Mouse (Mus musculus): Measurements from ENCODE around the gene Anxa1.

Anxa1 gene

DNA sequence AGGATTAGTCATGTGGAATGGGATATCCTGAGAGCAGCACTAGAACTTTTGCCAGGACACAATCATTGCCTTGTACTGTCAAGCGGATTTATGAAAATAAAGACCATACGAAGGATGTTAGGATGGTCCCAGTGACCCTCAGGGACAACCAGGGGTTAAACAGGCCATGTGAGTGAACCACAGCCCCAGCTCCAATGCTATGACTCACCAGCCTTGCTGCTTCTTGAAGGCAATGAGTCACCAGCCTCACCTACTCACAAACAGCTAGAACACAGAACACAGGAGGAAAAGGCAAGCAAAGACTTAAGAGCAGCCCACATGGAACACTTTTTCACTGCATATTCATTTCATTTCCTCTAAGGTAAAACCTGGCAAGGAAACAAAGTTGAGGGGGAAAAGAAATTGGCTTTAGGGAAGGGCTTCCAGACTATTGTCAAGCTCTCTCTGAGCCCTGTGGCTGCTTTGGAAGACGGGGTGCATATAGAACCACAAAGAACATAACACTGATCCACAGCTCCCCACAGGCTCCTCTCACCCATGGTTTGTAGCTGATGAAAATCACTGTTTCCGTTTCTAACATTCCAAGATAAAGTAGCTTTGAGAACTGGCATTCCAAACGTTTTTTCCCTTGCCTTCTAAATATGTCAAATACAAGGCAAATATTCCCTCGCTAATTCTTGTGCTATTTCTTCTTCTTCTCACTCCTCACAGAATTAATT lies 3.0 kb upstream of the Anxa1 start:
- no peaks in the 10 kb centered on the region for H3K36me3 ChIP-seq (ENCODE audit: control insufficient read depth, insufficient read depth, low read length, poor library complexity, severe bottlenecking)
- H3K27me3 ChIP-seq (ENCODE audit: control insufficient read depth, insufficient read depth, low read length, poor library complexity, severe bottlenecking): no peaks in the 10 kb centered on the region
- peak; percentile 7 for DNase-seq (ENCODE audit: low read depth, low spot score)

DNA sequence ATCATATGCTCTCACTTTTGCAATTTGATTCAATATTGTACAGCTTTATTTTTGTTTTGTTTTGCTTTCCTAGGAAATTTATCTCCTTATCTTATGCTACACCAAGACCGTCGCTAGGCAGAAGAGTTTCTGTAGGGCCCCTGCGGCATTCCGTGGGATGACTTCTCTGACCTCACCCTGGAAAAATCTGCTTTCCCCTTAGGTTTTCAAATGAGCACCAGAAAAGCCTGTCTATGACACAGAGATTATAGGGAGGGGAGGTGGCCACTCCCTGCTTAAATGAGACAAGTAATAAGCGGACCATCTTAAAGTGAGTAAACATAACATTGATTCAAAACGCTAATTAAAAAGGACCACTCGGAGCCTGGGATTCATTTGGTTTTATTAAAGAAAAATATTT lies 1.0 kb downstream of the Anxa1 start:
- Histone ChIP-seq H3K36me3 (ENCODE audit: control insufficient read depth, insufficient read depth, low read length, poor library complexity, severe bottlenecking) (no peaks in the 10 kb centered on the region), H3K27me3 (ENCODE audit: control insufficient read depth, insufficient read depth, low read length, poor library complexity, severe bottlenecking) (no peaks in the 10 kb centered on the region)
- DNase-seq (ENCODE audit: low read depth, low spot score): no peak

DNA sequence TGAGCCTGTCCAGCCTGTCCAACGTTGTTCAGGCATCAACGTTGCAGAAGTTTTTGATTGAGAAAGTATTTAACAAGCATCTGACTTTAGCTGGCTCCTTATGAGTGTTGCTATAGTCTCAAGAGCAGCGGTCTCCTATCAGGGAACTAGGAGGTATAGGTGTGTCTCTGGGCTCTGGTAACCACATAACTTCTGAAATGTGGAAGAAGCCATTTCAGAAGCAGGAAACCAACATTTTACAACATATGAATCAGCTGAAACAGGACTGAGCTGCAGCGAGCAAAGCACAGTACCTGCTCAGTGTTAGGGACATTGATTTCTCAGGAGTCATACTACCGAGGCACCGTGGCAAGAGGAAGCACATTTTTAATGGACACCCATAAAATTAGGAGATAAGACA lies 1.5 kb downstream of the Anxa1 start:
- peak; percentile 30 for DNase-seq (ENCODE audit: low read depth, low spot score)
- Histone ChIP-seq H3K27me3 (ENCODE audit: control insufficient read depth, insufficient read depth, low read length, poor library complexity, severe bottlenecking) (no peaks in the 10 kb centered on the region), H3K36me3 (ENCODE audit: control insufficient read depth, insufficient read depth, low read length, poor library complexity, severe bottlenecking) (no peaks in the 10 kb centered on the region)

DNA sequence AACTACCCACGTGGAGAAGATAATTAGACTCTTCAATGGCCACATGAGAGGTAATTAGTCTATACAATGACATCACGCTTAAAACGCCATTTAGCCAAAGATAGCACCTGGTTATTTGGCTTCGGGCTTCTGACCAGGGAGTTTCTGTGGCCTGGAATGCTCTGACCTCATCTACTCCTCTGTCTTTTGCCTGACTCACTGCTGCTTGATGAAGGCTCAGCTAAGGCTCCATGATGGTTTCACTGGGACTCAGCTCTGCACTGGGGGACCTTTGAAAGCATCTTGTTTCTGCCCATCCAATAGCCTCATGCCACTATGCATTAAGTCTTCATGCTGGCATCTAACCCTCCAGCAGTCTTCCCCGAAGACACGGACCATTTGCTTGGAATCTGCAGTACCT lies 2.5 kb downstream of the Anxa1 start:
- no peaks in the 10 kb centered on the region for H3K27me3 ChIP-seq (ENCODE audit: control insufficient read depth, insufficient read depth, low read length, poor library complexity, severe bottlenecking)
- DNase-seq (ENCODE audit: low read depth, low spot score): no peak

DNA sequence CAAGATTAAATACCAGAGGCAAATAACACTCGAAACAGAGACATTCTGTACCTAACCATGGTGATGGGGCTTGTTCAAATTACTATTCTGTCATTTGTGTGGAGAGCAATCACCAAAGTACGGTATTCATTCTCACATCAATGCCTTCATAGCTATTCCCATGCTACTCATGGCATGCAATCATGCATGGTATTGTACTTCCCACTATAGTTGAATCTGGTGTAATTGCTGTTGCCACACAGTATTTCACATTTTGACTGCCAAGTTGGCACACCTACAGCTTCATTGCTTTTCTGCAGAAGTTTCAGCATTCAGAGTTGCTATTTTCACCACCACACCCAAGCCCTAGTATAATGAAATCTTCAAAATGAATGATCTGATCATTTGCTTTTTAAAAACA lies 4.4 kb downstream of the Anxa1 start:
- no peak for DNase-seq (ENCODE audit: low read depth, low spot score)
- Histone ChIP-seq H3K36me3 (ENCODE audit: control insufficient read depth, insufficient read depth, low read length, poor library complexity, severe bottlenecking) (no peaks in the 10 kb centered on the region), H3K27me3 (ENCODE audit: control insufficient read depth, insufficient read depth, low read length, poor library complexity, severe bottlenecking) (no peaks in the 10 kb centered on the region)

More for the DNA sequence above, 2.5 kb downstream of the Anxa1 start:
- no peaks in the 10 kb centered on the region for H3K36me3 ChIP-seq (ENCODE audit: control insufficient read depth, insufficient read depth, low read length, poor library complexity, severe bottlenecking)

DNA sequence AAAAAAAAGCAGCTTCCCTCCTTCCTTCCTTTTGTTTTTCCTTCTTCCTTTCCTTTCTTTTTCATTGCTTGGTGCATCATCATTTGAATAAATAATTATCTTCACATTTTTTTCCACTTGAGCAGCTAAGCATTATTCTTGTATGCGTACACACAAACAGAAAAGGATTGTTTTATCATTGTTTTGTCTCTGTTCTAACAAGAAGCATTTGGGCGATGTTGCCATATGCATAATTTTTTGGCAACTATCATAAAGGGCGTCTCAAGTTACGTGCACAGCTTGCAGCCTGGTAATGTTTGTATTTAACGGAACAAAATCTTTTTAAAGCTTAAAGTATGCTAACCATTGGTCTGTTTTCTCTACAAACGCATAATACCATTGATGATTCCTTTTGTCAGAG lies 5.1 kb downstream of the Anxa1 start:
- no peaks in the 10 kb centered on the region for H3K27me3 ChIP-seq (ENCODE audit: control insufficient read depth, insufficient read depth, low read length, poor library complexity, severe bottlenecking)
- no peaks in the 10 kb centered on the region for H3K36me3 ChIP-seq (ENCODE audit: control insufficient read depth, insufficient read depth, low read length, poor library complexity, severe bottlenecking)
- no peak for DNase-seq (ENCODE audit: low read depth, low spot score)

DNA sequence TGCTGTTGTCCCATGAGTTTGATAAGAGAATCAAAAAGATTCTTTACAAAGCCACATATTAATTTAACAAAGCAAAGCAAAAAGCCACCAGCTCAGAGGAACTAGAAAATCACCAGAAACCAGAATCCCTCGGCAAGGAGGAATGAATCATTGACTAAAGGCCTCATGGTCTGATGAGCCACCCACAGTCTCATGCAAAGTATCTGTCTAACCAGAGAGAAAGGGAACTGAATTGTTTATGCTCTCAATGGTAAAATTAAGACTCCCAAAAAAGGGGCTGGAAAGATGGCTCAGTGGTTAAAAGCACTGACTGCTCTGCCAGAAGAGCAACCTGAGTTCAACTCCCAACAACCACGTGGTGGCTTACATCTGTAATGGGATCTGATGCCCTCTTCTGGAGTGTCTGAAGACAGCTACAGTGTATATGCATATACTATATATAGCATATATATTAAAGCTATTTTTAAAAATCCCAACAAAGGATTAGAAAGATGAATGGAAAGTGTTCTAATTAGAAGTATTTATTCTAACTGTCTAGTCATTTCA lies 9.5 kb downstream of the Anxa1 start:
- no peaks in the 10 kb centered on the region for H3K27me3 ChIP-seq (ENCODE audit: control insufficient read depth, insufficient read depth, low read length, poor library complexity, severe bottlenecking)
- peak; percentile 47 for DNase-seq (ENCODE audit: low read depth, low spot score)
- peaks cover 6% of the 10 kb centered on the region; the same call in 1 of the 2 replicates for H3K36me3 ChIP-seq (ENCODE audit: control insufficient read depth, insufficient read depth, low read length, poor library complexity, severe bottlenecking)

DNA sequence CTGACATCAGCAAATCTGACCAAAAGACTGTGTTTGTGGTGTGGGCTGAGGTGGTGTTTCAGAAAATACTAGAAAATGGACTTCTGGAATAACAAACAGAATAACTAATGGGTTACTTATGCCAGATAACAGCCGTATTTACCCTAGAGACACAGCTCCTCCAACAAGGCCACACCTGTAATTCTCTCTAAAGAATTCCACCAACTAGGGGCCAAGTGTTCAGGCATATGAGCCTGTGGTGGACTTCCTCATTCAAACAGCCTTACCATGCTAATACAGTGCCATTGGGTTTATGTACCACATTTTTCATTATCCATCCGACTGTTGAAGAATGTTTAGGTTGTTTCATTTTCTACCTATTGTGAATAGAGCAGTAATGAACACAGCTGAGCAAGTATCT lies 20.6 kb downstream of the Anxa1 start:
- DNase-seq (ENCODE audit: low read depth, low spot score): no peak
- Histone ChIP-seq H3K36me3 (ENCODE audit: control insufficient read depth, insufficient read depth, low read length, poor library complexity, severe bottlenecking) (no peaks in the 10 kb centered on the region), H3K27me3 (ENCODE audit: control insufficient read depth, insufficient read depth, low read length, poor library complexity, severe bottlenecking) (no peaks in the 10 kb centered on the region)

DNA sequence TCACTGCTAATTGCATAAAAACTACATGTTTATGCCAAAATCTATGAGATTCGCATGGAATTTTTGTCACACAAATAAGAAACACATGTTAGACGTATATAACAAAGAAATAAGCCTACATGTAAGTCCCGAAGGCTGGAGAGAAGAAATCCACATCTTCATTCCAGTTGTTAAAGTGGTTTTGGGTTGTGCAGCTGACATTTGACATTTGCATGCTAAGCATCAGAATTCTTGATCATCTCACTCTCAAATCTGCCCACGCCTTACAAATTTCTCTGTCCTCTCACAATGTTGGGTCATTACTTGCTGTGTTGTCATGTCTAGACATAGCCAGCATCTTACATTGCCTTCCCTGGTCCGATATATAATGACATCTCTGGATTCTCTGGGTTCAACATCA lies 24.2 kb downstream of the Anxa1 start:
- Histone ChIP-seq H3K27me3 (ENCODE audit: control insufficient read depth, insufficient read depth, low read length, poor library complexity, severe bottlenecking) (no peaks in the 10 kb centered on the region), H3K36me3 (ENCODE audit: control insufficient read depth, insufficient read depth, low read length, poor library complexity, severe bottlenecking) (no peaks in the 10 kb centered on the region)
- DNase-seq (ENCODE audit: low read depth, low spot score): no peak

DNA sequence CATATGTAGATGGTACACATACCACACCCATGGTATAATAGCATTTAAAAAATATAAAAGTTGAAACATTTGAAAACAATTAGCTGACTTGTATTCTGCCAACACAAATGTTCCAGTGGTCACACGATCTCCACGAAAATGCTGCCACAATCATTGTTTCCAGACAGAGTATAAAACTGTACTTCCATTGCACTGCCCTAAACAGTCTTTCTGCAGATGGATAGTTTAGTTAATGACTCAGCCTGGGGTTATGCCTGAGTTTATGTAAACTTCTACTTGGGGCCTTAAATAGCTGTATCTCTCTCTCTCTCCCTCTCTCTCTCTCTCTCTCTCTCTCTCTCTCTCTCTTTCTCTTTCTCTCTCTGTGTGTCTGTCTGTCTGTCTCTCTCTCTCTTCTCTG lies 24.7 kb downstream of the Anxa1 start:
- no peak for DNase-seq (ENCODE audit: low read depth, low spot score)
- H3K36me3 ChIP-seq (ENCODE audit: control insufficient read depth, insufficient read depth, low read length, poor library complexity, severe bottlenecking): no peaks in the 10 kb centered on the region
- no peaks in the 10 kb centered on the region for H3K27me3 ChIP-seq (ENCODE audit: control insufficient read depth, insufficient read depth, low read length, poor library complexity, severe bottlenecking)

DNA sequence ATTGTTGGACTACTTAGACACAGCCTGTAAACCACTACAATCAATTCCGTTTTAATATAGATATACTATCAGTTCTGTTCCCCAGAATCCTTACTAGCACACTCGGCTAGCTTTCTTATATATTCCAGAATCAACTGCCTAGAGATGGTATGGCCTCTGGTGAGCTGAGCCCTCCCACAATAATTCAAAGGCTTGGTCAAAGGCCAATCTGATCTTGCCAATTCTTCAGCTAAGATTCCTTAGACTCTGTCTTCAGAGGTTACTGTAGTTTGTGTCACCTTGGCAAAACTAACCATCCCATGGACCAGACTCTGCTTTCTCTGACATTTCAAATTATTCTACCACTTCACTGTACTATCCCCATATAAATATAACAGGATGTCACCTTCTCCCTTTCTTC lies 25.4 kb downstream of the Anxa1 start:
- no peak for DNase-seq (ENCODE audit: low read depth, low spot score)
- H3K27me3 ChIP-seq (ENCODE audit: control insufficient read depth, insufficient read depth, low read length, poor library complexity, severe bottlenecking): no peaks in the 10 kb centered on the region
- H3K36me3 ChIP-seq (ENCODE audit: control insufficient read depth, insufficient read depth, low read length, poor library complexity, severe bottlenecking): no peaks in the 10 kb centered on the region

DNA sequence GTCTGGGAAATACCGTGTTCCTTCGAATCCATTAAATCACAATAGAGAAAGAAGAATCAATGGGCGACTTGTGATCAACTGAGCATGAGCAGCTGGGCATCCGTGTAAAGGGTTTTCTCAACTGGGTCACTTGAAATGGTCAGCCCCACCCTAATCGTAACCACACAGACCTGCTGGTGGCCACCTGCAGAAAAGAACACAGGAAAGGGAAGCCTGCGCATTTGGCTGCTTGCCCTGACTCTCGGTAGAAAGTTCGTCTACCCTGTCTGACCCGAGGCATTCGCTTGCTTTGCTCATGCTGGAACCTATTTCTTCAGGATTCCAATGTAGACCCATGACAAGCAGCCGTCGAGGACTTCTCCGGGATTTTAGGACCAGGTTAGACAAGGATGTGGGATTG lies 25.8 kb downstream of the Anxa1 start:
- H3K27me3 ChIP-seq (ENCODE audit: control insufficient read depth, insufficient read depth, low read length, poor library complexity, severe bottlenecking): no peaks in the 10 kb centered on the region
- DNase-seq (ENCODE audit: low read depth, low spot score): no peak

DNA sequence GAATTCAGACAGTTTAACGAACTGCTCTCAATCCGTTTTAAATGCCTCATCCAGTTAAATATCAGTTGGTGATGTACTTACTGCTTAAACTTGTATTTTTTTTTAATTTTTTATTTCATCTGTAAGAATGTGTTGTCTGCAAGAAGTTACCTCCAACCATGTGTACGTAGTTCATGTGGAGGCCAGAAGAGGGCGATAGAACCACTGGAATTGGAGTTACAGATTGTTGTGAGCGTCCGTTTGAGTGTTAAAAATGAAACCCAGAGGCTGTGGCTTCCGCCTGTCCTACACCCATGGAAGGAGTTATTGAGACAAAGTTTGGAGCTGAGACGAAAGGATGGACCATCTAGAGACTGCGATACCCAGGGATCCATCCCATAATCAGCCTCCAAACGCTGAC lies 27.5 kb downstream of the Anxa1 start:
- DNase-seq (ENCODE audit: low read depth, low spot score): peak; percentile 64
- H3K27me3 ChIP-seq (ENCODE audit: control insufficient read depth, insufficient read depth, low read length, poor library complexity, severe bottlenecking): no peaks in the 10 kb centered on the region
- no peaks in the 10 kb centered on the region for H3K36me3 ChIP-seq (ENCODE audit: control insufficient read depth, insufficient read depth, low read length, poor library complexity, severe bottlenecking)

More for the DNA sequence above, 25.8 kb downstream of the Anxa1 start:
- H3K36me3 ChIP-seq (ENCODE audit: control insufficient read depth, insufficient read depth, low read length, poor library complexity, severe bottlenecking): no peaks in the 10 kb centered on the region

DNA sequence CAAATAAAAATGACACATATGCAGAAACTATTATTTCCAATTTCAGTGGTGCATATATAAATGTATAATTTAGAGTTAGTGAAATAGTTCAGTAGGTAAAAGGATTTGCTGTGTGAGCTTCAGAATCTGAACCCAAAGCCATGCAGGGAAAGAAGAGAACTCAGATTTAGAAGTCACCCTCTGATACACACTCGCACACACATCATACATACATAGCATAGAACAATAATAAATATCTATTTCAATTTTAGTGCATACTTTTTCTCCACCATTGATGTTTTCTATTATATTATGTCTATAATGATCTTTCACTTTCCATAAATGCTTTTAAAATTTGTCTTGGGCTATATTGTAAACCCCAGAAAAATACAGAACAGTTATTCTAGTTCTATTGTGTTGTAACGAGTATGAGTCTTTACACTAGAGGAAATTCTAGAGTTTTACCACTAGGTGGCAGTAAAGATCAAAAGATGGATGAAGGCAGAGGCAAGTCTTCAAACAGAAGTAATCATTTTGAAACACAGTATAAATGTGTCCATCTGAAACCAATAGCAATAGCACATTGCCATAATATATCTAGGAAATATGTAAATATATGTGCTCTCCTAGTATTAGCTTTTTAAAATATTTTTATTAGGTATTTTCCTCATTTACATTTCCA lies 28.7 kb downstream of the Anxa1 start:
- DNase-seq (ENCODE audit: low read depth, low spot score): peak; percentile 73
- no peaks in the 10 kb centered on the region for H3K27me3 ChIP-seq (ENCODE audit: control insufficient read depth, insufficient read depth, low read length, poor library complexity, severe bottlenecking)
- H3K36me3 ChIP-seq (ENCODE audit: control insufficient read depth, insufficient read depth, low read length, poor library complexity, severe bottlenecking): no peaks in the 10 kb centered on the region

DNA sequence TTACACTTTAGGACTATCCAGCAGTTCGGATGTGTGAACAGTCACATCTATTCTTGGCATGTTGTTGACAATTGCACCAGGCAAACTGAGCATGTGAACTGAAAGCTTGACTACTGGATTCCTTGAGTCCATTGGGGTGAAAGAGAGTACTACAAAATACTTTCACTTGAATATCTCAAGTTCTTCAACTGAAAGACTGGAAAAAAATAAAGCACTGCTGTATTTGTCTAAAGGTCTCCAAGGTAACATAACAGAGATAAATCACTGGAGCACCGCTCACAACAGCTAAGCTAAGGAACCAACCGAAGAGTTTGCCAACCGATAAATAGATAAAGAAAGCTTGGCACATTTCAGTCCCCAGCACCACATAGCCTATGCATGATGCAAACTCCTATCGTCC lies 32.1 kb downstream of the Anxa1 start:
- H3K27me3 ChIP-seq (ENCODE audit: control insufficient read depth, insufficient read depth, low read length, poor library complexity, severe bottlenecking): no peaks in the 10 kb centered on the region
- no peaks in the 10 kb centered on the region for H3K36me3 ChIP-seq (ENCODE audit: control insufficient read depth, insufficient read depth, low read length, poor library complexity, severe bottlenecking)
- DNase-seq (ENCODE audit: low read depth, low spot score): no peak

Measured in splenic B cell, adult 2 months (primary cell).